ENCODE assay signal across 11 mouse cellular contexts in genomic region chr1:135725936-135726335, GRCm38 (mm10). TPM values are rescaled to one million over a fixed set of nuclear protein-coding genes. Genes with fewer than 3 reads are reported as not detected.
DNase-seq lines count a peak whose midpoint lies in the region; ATAC-seq and TF ChIP-seq lines count a peak whose summit lies in the region.
"Had no signal": no experiment of that assay in that cellular context is flagged by ENCODE, and none has a peak within 500 bp of the region (broad histone marks: within the 10 kb centered on the region; RNA-seq: fewer than 3 reads in every experiment).

No protein-coding gene starts in this region.

- ATAC-seq in midbrain, postnatal 0 days (ENCODE audit: low FRiP score): no peak
- ATAC-seq in granulocyte monocyte progenitor cell, adult 5-6 weeks (replicated peaks; ENCODE audit: poor library complexity, severe bottlenecking): peak; percentile 38
- ATAC-seq in hindbrain, embryonic 16.5 days: no peak
- ATAC-seq: forebrain, embryonic 13.5 days had no signal

- DNase-seq in midbrain, postnatal 0 days (ENCODE audit: low spot score): peak; percentile 43
- no peak for DNase-seq in midbrain, embryonic 10.5 days (ENCODE audit: low spot score)
- DNase-seq in kidney, postnatal 14 days: peak; percentile 78
- peak; percentile 60 for DNase-seq in skeletal muscle tissue, adult 2 months (ENCODE audit: low read depth, low spot score)
- DNase-seq in thymus, postnatal 4 days: no peak
- no peak for DNase-seq in ovary, adult 18-20 months (ENCODE audit: low spot score)
- DNase-seq: cerebellum, adult 9-11 months had no signal

- no peaks in the 10 kb centered on the region for H3K36me3 ChIP-seq in midbrain, postnatal 0 days (ENCODE audit: insufficient read depth, low read length)
- H3K36me3 ChIP-seq in midbrain, embryonic 10.5 days: no peaks in the 10 kb centered on the region
- H3K36me3 ChIP-seq in hindbrain, embryonic 16.5 days (ENCODE audit: control insufficient read depth, insufficient read depth, low read length): no peaks in the 10 kb centered on the region
- H3K36me3 ChIP-seq: liver, embryonic 15.5 days had no signal

- no peak overlapping the region for H3K4me2 ChIP-seq in midbrain, postnatal 0 days (ENCODE audit: low read depth, low read length, poor library complexity, severe bottlenecking)
- H3K4me2 ChIP-seq in hindbrain, embryonic 16.5 days (ENCODE audit: low read length): no peak overlapping the region
- H3K4me2 ChIP-seq: forebrain, embryonic 13.5 days; liver, embryonic 15.5 days had no signal

- H3K4me1 ChIP-seq in midbrain, postnatal 0 days (ENCODE audit: insufficient read depth, low read length): no peaks in the 10 kb centered on the region
- peaks cover 28% of the 10 kb centered on the region for H3K4me1 ChIP-seq in midbrain, embryonic 10.5 days
- peaks cover 9% of the 10 kb centered on the region for H3K4me1 ChIP-seq in hindbrain, embryonic 16.5 days (ENCODE audit: control insufficient read depth, insufficient read depth, low read depth, low read length)

- TF ChIP-seq CTCF in midbrain, postnatal 0 days (IDR thresholded peaks at IDR 0.05): no peak

- H3K27me3 ChIP-seq in midbrain, postnatal 0 days (ENCODE audit: insufficient read depth, low read length): no peaks in the 10 kb centered on the region
- H3K27me3 ChIP-seq in midbrain, embryonic 10.5 days (ENCODE audit: low read depth, poor library complexity, severe bottlenecking): peaks cover 25% of the 10 kb centered on the region
- 0 out of 2 replicates have a peak, but pooled peaks cover 2% of the 10 kb centered on the region for H3K27me3 ChIP-seq in hindbrain, embryonic 16.5 days (replicated peaks; ENCODE audit: control insufficient read depth, insufficient read depth, low read length)
- H3K27me3 ChIP-seq: forebrain, embryonic 13.5 days; liver, embryonic 15.5 days had no signal

- no peak overlapping the region for H3K4me3 ChIP-seq in midbrain, postnatal 0 days (ENCODE audit: low read depth, low read length)
- H3K4me3 ChIP-seq in midbrain, embryonic 10.5 days: no peak overlapping the region
- H3K4me3 ChIP-seq in hindbrain, embryonic 16.5 days (ENCODE audit: low read length): no peak overlapping the region
- H3K4me3 ChIP-seq: forebrain, embryonic 13.5 days; liver, embryonic 15.5 days had no signal

- WGBS in midbrain, postnatal 0 days: 64% methylated on average over 7 of the region's 7 CpGs
- WGBS in midbrain, embryonic 10.5 days: 82% methylated on average over 7 of the region's 7 CpGs
- 66% methylated on average over 7 of the region's 7 CpGs for WGBS in hindbrain, embryonic 16.5 days

- H3K9ac ChIP-seq in midbrain, postnatal 0 days (replicated peaks; ENCODE audit: low read length, poor library complexity, severe bottlenecking): no peak overlapping the region
- H3K9ac ChIP-seq in hindbrain, embryonic 16.5 days (ENCODE audit: low read depth, low read length): no peak overlapping the region
- H3K9ac ChIP-seq: forebrain, embryonic 13.5 days; liver, embryonic 15.5 days had no signal

- no peaks in the 10 kb centered on the region for H3K9me3 ChIP-seq in midbrain, postnatal 0 days (ENCODE audit: low read length)
- H3K9me3 ChIP-seq in midbrain, embryonic 10.5 days (replicated peaks): no peaks in the 10 kb centered on the region
- H3K9me3 ChIP-seq in hindbrain, embryonic 16.5 days (ENCODE audit: control insufficient read depth, low read length): no peaks in the 10 kb centered on the region
- H3K9me3 ChIP-seq: forebrain, embryonic 13.5 days; liver, embryonic 15.5 days had no signal

- H3K27ac ChIP-seq in midbrain, postnatal 0 days (ENCODE audit: low read depth, low read length): no peak overlapping the region
- no peak overlapping the region for H3K27ac ChIP-seq in midbrain, embryonic 10.5 days (replicated peaks)
- H3K27ac ChIP-seq in hindbrain, embryonic 16.5 days (ENCODE audit: low read depth, low read length): no peak overlapping the region
- H3K27ac ChIP-seq: forebrain, embryonic 13.5 days; liver, embryonic 15.5 days had no signal

RNA-seq across cellular contexts. Expression of gene Csrp1, which starts 6.1 kb away (rescaled TPM):
- 48.1 and 64.3 TPM in 2 replicates for total RNA-seq in midbrain, postnatal 0 days (2014; rRNA removed)
- polyA plus RNA-seq in midbrain, postnatal 0 days (2015; fragmentation: Nextera tagmentation; extraction: Ambion mirVana): 21.6 and 25.1 TPM in 2 replicates
- polyA plus RNA-seq in midbrain, embryonic 10.5 days (2016; fragmentation: Nextera tagmentation; extraction: Ambion mirVana): 41.9 and 44.9 TPM in 2 replicates
- total RNA-seq in granulocyte monocyte progenitor cell, adult 5-6 weeks (2014; fragmentation: Nextera tagmentation): 130 and 138 TPM in 2 replicates
- 104 and 135 TPM in 2 replicates for total RNA-seq in granulocyte monocyte progenitor cell, adult 5-6 weeks (2017)
- 20.6 and 23.7 TPM in 2 replicates for polyA plus RNA-seq in hindbrain, embryonic 16.5 days (2015; fragmentation: Nextera tagmentation; extraction: Ambion mirVana)

RNA-seq across cellular contexts. Expression of gene Phlda3, which starts 40.0 kb away (rescaled TPM):
- total RNA-seq in midbrain, postnatal 0 days (2014; rRNA removed): 45.1 and 54.4 TPM in 2 replicates
- polyA plus RNA-seq in midbrain, postnatal 0 days (2015; fragmentation: Nextera tagmentation; extraction: Ambion mirVana): 48.5 and 48.9 TPM in 2 replicates
- polyA plus RNA-seq in midbrain, embryonic 10.5 days (2016; fragmentation: Nextera tagmentation; extraction: Ambion mirVana): 20.4 and 22.8 TPM in 2 replicates
- total RNA-seq in granulocyte monocyte progenitor cell, adult 5-6 weeks (2014; fragmentation: Nextera tagmentation): 1.9 TPM in 1 of 2 replicates, not detected in the other
- total RNA-seq in granulocyte monocyte progenitor cell, adult 5-6 weeks (2017): 0.17 and 1.0 TPM in 2 replicates
- polyA plus RNA-seq in hindbrain, embryonic 16.5 days (2015; fragmentation: Nextera tagmentation; extraction: Ambion mirVana): 43.1 and 49.5 TPM in 2 replicates

RNA-seq across cellular contexts. Expression of gene Tnni1, which starts 53.3 kb away (rescaled TPM):
- total RNA-seq in midbrain, postnatal 0 days (2014; rRNA removed): 2.2 TPM in 1 of 2 replicates, not detected in the other
- 0.57 and 0.70 TPM in 2 replicates for polyA plus RNA-seq in midbrain, postnatal 0 days (2015; fragmentation: Nextera tagmentation; extraction: Ambion mirVana)
- 0.72 and 0.78 TPM in 2 replicates for polyA plus RNA-seq in midbrain, embryonic 10.5 days (2016; fragmentation: Nextera tagmentation; extraction: Ambion mirVana)
- not detected in 2 replicates for total RNA-seq in granulocyte monocyte progenitor cell, adult 5-6 weeks (2014; fragmentation: Nextera tagmentation)
- not detected in 2 replicates for total RNA-seq in granulocyte monocyte progenitor cell, adult 5-6 weeks (2017)
- 1.1 and 19.6 TPM in 2 replicates for polyA plus RNA-seq in hindbrain, embryonic 16.5 days (2015; fragmentation: Nextera tagmentation; extraction: Ambion mirVana)

Comparison
In these comparisons a context has a peak if more than half of its experiments do, and no peak if none do; other contexts are left out.
1. DNase-seq: peak in midbrain, postnatal 0 days (single experiment), kidney, postnatal 14 days (single experiment) and skeletal muscle tissue, adult 2 months (single experiment); none in midbrain, embryonic 10.5 days (single experiment), thymus, postnatal 4 days (single experiment) and ovary, adult 18-20 months (single experiment).